Mouse (Mus musculus): ENCODE measurements around the gene Usp39. TPM values are rescaled to one million over a fixed set of nuclear protein-coding genes. Genes with fewer than 3 reads are reported as not detected.

The Usp39 gene
- polyA plus RNA-seq, 1 experiment from 2014 or later: 51.7 TPM

DNA sequence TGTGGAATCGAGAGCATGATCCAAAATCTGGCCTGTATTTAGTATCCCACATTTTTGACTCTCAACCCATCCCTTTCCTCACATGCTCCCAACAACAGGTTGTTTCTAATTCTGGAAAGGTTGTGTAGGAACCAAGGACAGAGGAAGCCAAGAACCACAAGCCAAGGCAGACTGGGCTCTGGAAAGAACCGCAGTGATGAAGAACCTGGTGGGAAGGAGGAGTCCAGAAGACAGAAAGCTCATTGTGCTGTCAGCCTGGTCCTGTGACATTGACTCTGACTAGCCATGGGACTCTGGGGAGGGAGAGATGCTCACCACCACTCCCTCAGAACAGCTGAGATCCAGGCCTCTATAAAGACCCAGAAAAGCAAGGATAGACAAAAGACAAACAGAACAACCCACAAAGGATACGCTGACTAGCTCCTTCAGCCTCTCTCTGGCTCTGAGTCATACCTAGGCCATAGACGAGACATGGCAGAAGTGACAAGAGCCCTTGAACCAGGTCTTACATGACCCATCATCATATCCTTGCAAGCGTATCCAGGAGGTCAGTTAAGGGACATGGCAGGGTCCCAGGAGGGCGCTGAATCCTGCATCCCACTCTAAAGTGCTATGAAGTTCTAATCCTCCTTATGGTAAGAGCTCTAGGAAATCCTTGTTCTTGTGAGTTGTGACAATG is 38.3 kb upstream of the Usp39 start:
- Histone ChIP-seq H3K4me2 (replicated peaks) (no peak overlapping the region), H3K9me3 (no peaks in the 10 kb centered on the region), H3K4me1 (peaks cover 18% of the 10 kb centered on the region), H3K4me3 (no peak overlapping the region), H3K36me3 (peaks cover 31% of the 10 kb centered on the region), H3K27me3 (peaks cover 11% of the 10 kb centered on the region; the same call in 1 of the 2 replicates), H3K27ac (no peak overlapping the region), H3K9ac (no peak overlapping the region)
- WGBS: 83% methylated on average over 6 of the region's 6 CpGs
- ATAC-seq (ENCODE audit: low FRiP score, low read depth): no peak

DNA sequence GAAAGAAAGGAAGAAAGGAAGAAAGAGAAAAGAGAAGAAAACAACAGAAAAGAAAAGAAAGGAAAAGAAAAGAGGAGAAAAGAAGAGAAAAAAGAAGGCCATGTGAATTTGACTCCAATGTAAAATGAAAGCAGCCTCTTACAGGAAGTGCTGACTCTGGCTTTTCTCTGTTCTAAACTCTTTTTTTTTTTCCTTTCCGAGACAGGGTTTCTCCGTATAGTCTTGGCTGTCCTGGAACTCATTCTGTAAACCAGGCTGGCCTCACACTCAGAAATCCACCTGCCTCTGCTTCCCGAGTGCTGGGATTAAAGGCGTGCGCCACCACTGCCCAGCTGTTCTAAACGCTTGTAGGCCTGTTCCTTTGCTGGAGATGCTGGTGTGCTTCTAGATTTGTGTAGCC is 37.5 kb upstream of the Usp39 start:
- ATAC-seq (ENCODE audit: low FRiP score, low read depth): no peak
- 81% methylated on average over 6 of the region's 6 CpGs for WGBS
- Histone ChIP-seq H3K4me3 (no peak overlapping the region), H3K4me2 (replicated peaks) (no peak overlapping the region), H3K9ac (no peak overlapping the region), H3K36me3 (peaks cover 31% of the 10 kb centered on the region), H3K27ac (no peak overlapping the region), H3K9me3 (no peaks in the 10 kb centered on the region), H3K4me1 (peaks cover 10% of the 10 kb centered on the region), H3K27me3 (peaks cover 11% of the 10 kb centered on the region; the same call in 1 of the 2 replicates)

GRCm38 (mm10) chr6:72380131-72380770 is 35.3 kb upstream of the Usp39 start, which contains the start of gene Vamp5:
Vamp5 (minus strand) TSS chr6:72380468.
- Histone ChIP-seq H3K9me3 (no peaks in the 10 kb centered on the region), H3K4me3 (peak within 1 kb of the TSS; percentile 57), H3K27me3 (peaks cover 11% of the 10 kb centered on the region; the same call in 1 of the 2 replicates), H3K4me1 (0 out of 2 replicates have a peak, but pooled peaks cover 9% of the 10 kb centered on the region), H3K9ac (peak within 1 kb of the TSS; percentile 73), H3K4me2 (replicated peaks) (peak within 1 kb of the TSS; percentile 81), H3K36me3 (peaks cover 15% of the 10 kb centered on the region), H3K27ac (peak within 1 kb of the TSS; percentile 18; the same call in 1 of the 2 replicates)
- WGBS: 1% methylated on average over 46 of the region's 49 CpGs
- peak; percentile 80 for ATAC-seq (ENCODE audit: low FRiP score, low read depth)

DNA sequence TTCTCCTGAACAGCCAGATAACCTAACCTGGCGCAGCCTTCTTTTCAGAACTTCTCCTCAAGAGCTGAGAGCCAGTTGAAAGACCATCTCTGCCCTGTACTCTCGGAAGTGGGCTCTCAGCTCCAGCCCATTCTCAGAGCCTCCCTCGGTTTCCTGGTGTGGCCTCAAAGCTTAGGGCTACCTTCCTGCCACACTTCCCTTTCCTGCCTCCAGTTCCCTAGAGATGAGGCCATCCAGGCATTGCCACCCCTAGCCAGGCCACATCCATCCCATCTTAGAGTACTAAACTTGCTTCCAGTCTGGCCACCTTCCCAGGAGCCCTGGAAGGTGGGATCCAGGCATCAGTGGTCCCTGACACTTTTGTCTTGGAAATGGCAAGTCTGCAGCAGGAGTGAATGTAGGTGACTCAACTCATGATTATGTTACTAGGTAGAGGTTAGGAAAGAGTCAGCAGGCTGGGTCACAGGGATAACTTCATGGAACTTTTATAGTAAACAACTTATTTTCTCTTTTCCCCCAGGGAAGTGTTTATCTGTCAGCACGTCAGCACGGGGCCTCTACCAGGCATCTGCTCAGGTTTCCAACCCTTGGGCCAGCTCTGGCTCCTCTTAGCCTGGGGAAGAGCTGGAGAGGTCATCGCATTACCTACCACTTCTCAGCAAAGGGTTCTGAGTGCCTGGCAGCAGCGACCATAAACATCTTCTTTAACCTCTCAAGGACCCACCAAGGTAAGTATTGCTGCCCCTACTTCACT is 34.6 kb upstream of the Usp39 start:
- Histone ChIP-seq H3K9ac (peak overlapping the region; percentile 73), H3K9me3 (no peaks in the 10 kb centered on the region), H3K4me1 (0 out of 2 replicates have a peak, but pooled peaks cover 9% of the 10 kb centered on the region), H3K36me3 (peaks cover 8% of the 10 kb centered on the region), H3K4me3 (peak overlapping the region; percentile 57), H3K27me3 (peaks cover 11% of the 10 kb centered on the region; the same call in 1 of the 2 replicates), H3K27ac (peak overlapping the region; percentile 18; the same call in 1 of the 2 replicates), H3K4me2 (replicated peaks) (peak overlapping the region; percentile 81)
- no peak; the same call in 1 of the 2 replicates for ATAC-seq (ENCODE audit: low FRiP score, low read depth)
- WGBS: 35% methylated on average over 7 of the region's 7 CpGs

GRCm38 (mm10) chr6:72378510-72379234 is 33.7 kb upstream of the Usp39 start:
- H3K4me3 ChIP-seq: no peak overlapping the region
- no peaks in the 10 kb centered on the region for H3K36me3 ChIP-seq
- no peaks in the 10 kb centered on the region for H3K9me3 ChIP-seq
- H3K9ac ChIP-seq: no peak overlapping the region
- WGBS: 81% methylated on average over 8 of the region's 8 CpGs
- 0 out of 2 replicates have a peak, but pooled peaks cover 9% of the 10 kb centered on the region for H3K4me1 ChIP-seq
- ATAC-seq (ENCODE audit: low FRiP score, low read depth): no peak
- H3K27ac ChIP-seq: no peak overlapping the region
- H3K27me3 ChIP-seq: peaks cover 11% of the 10 kb centered on the region; the same call in 1 of the 2 replicates
- H3K4me2 ChIP-seq (replicated peaks): no peak overlapping the region

- Histone ChIP-seq H3K27ac (no peak overlapping the region), H3K9ac (no peak overlapping the region), H3K4me2 (replicated peaks) (no peak overlapping the region), H3K9me3 (no peaks in the 10 kb centered on the region), H3K36me3 (no peaks in the 10 kb centered on the region), H3K4me3 (no peak overlapping the region), H3K4me1 (peaks cover 19% of the 10 kb centered on the region), H3K27me3 (peaks cover 7% of the 10 kb centered on the region; the same call in 1 of the 2 replicates)
- WGBS: 81% methylated on average over 15 of the region's 15 CpGs
- no peak for ATAC-seq (ENCODE audit: low FRiP score, low read depth)
Observed at GRCm38 (mm10) chr6:72374820-72375563, 30.0 kb upstream of the Usp39 start.

DNA sequence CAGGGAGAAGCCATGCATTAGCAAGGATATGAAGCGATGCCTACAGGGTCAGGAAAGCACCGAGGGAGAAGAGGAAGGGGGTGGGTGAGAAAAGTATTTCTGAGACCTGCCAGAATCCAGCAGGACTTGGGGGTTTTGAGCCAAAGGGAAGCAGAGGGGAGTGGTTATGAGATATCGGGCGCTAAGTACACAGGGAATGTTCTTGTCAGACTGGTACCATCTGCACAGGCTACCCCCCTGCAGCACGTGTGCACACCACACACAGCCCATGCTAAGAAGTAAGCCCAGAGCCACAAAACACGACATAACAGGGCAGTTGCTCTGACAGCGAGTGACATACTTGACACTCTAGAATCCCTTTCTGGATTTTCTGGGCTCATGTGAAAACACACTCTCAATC is 29.2 kb upstream of the Usp39 start:
- Histone ChIP-seq H3K4me1 (peaks cover 12% of the 10 kb centered on the region), H3K27me3 (0 out of 2 replicates have a peak, but pooled peaks cover under 1% of the 10 kb centered on the region), H3K36me3 (no peaks in the 10 kb centered on the region), H3K4me3 (no peak overlapping the region), H3K9me3 (no peaks in the 10 kb centered on the region), H3K4me2 (replicated peaks) (no peak overlapping the region), H3K9ac (no peak overlapping the region), H3K27ac (no peak overlapping the region)
- no peak for ATAC-seq (ENCODE audit: low FRiP score, low read depth)
- WGBS: 65% methylated on average over 7 of the region's 7 CpGs

DNA sequence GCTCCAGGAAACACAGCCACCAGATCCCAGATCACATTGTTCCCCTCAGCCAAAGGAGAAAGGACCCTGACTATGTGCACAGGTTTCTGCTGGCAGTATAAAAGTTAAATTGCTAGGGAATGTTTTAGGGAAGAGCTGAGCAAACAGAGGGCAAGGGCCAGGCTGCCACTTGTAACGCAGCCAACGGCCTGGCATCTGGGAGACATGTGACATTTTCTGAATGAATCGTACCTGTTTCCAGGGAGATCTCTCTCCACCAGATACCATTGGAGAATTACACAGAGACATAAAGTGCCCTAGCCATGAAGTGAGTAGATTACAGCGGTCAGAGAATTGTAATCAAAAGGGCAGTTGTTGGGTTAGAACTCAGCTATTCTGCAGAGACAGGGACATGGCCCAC is 28.2 kb upstream of the Usp39 start:
- 78% methylated on average over 4 of the region's 4 CpGs for WGBS
- Histone ChIP-seq H3K36me3 (no peaks in the 10 kb centered on the region), H3K27me3 (no peaks in the 10 kb centered on the region), H3K9me3 (no peaks in the 10 kb centered on the region), H3K4me1 (peaks cover 11% of the 10 kb centered on the region), H3K27ac (no peak overlapping the region), H3K4me3 (no peak overlapping the region), H3K4me2 (replicated peaks) (no peak overlapping the region), H3K9ac (no peak overlapping the region)
- no peak for ATAC-seq (ENCODE audit: low FRiP score, low read depth)

GRCm38 (mm10) chr6:72371571-72371970 is 26.6 kb upstream of the Usp39 start:
- Histone ChIP-seq H3K4me2 (replicated peaks) (no peak overlapping the region), H3K4me1 (peaks cover 11% of the 10 kb centered on the region), H3K9ac (no peak overlapping the region), H3K4me3 (no peak overlapping the region), H3K27ac (no peak overlapping the region), H3K9me3 (no peaks in the 10 kb centered on the region), H3K36me3 (no peaks in the 10 kb centered on the region), H3K27me3 (no peaks in the 10 kb centered on the region)
- WGBS: 44% methylated on average over 1 of the region's 1 CpGs
- ATAC-seq (ENCODE audit: low FRiP score, low read depth): no peak

GRCm38 (mm10) chr6:72371147-72371546 is 26.2 kb upstream of the Usp39 start:
- H3K4me1 ChIP-seq: peaks cover 11% of the 10 kb centered on the region
- no peaks in the 10 kb centered on the region for H3K9me3 ChIP-seq
- no peak overlapping the region for H3K27ac ChIP-seq
- no peaks in the 10 kb centered on the region for H3K27me3 ChIP-seq
- H3K4me2 ChIP-seq (replicated peaks): no peak overlapping the region
- H3K9ac ChIP-seq: no peak overlapping the region
- no peak overlapping the region for H3K4me3 ChIP-seq
- no peak for ATAC-seq (ENCODE audit: low FRiP score, low read depth)
- no peaks in the 10 kb centered on the region for H3K36me3 ChIP-seq
- WGBS: 47% methylated on average over 5 of the region's 5 CpGs

DNA sequence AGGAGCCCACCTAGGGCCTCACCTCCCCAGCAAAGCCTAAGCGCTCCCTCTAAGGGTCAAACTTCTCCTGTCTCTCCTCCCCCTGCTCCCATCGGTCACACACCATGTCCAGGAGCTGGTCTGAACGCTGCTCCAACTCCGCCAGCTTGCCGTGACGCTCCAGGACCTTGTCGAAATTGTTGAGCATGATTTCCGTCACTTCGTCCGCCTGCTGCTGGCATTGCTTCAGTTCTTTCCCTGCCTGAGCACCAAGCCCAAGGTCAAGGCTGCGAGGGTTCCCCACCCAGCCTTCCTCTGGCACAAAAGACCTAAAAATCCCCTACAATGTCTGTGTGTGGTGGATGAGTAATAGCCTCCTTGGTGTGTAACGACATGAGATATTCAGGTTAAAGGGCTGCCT is 25.1 kb upstream of the Usp39 start:
- Histone ChIP-seq H3K9ac (no peak overlapping the region), H3K9me3 (no peaks in the 10 kb centered on the region), H3K4me1 (peaks cover 11% of the 10 kb centered on the region), H3K27ac (no peak overlapping the region), H3K27me3 (no peaks in the 10 kb centered on the region), H3K4me2 (replicated peaks) (no peak overlapping the region), H3K36me3 (no peaks in the 10 kb centered on the region), H3K4me3 (no peak overlapping the region)
- WGBS: 85% methylated on average over 12 of the region's 12 CpGs
- no peak for ATAC-seq (ENCODE audit: low FRiP score, low read depth)
